Mouse (Mus musculus) hindbrain, embryonic 15.5 days (tissue): ENCODE results near the gene Tmem33. TPM values are rescaled to one million over a fixed set of nuclear protein-coding genes. Genes with fewer than 3 reads are reported as not detected.
A peak's percentile ranks its signal among the peaks of the same experiment; 100 is the strongest.

Experiments
- ATAC-seq: fragments of 200-750 bp; cut with Nextera tagmentation; 2 replicates; pipeline ENCODE4 v1.8.0; 2017; ENCODE audit warnings: low read depth, moderate number of reproducible peaks, moderate TSS enrichment; ENCODE audit not compliant: low FRiP score
- H3K27ac ChIP-seq: fragments of 300-500 bp; sonication (generic); replicated peaks from 2 replicates; pipeline ENCODE4 v1.5.1; 2015; ENCODE audit warnings: mild to moderate bottlenecking, inconsistent platforms
- H3K27me3 ChIP-seq: fragments of 300-500 bp; sonication (generic); 2 replicates; pipeline ENCODE4 v1.6.1; 2015; ENCODE audit warnings: control low read depth, inconsistent platforms
- H3K36me3 ChIP-seq: fragments of 300-500 bp; sonication (generic); 2 replicates; pipeline ENCODE4 v1.6.1; 2015; ENCODE audit warnings: control low read depth, inconsistent platforms
- H3K4me1 ChIP-seq: fragments of 300-500 bp; sonication (generic); replicated peaks from 2 replicates; pipeline ENCODE4 v1.6.1; 2015; ENCODE audit warnings: control low read depth, inconsistent platforms
- H3K4me2 ChIP-seq: fragments of 300-500 bp; sonication (generic); 2 replicates; pipeline ENCODE4 v1.6.1; 2015; ENCODE audit warnings: moderate library complexity, mild to moderate bottlenecking, inconsistent platforms
- H3K4me3 ChIP-seq: fragments of 300-500 bp; sonication (generic); 2 replicates; pipeline ENCODE4 v1.5.1; 2015; ENCODE audit warnings: mild to moderate bottlenecking, inconsistent platforms
- H3K9ac ChIP-seq: fragments of 300-500 bp; sonication (generic); 2 replicates; pipeline ENCODE4 v1.6.1; 2015; ENCODE audit warnings: inconsistent platforms
- H3K9me3 ChIP-seq: fragments of 300-500 bp; sonication (generic); 2 replicates; pipeline ENCODE4 v1.6.1; 2016; ENCODE audit warnings: control low read depth, inconsistent platforms
- WGBS: fragments of 180-500 bp; shearing (Covaris S2); methylation state at CpG from one replicate; pipeline ENCODE4 v1.1.7; 2015; 5-methylcytosine and 5-hydroxymethylcytosine counted together
- polyA plus RNA-seq: library from polyadenylated mRNA; unstranded; fragments of >200 nt; fragmentation: Nextera tagmentation; extraction: Ambion mirVana; gene quantifications from 2 replicates; pipeline ENCODE4 v1.2.1, GENCODE M21; 2015

Gene Tmem33
- polyA plus RNA-seq, 1 experiment from 2014 or later: 77.6 TPM

DNA sequence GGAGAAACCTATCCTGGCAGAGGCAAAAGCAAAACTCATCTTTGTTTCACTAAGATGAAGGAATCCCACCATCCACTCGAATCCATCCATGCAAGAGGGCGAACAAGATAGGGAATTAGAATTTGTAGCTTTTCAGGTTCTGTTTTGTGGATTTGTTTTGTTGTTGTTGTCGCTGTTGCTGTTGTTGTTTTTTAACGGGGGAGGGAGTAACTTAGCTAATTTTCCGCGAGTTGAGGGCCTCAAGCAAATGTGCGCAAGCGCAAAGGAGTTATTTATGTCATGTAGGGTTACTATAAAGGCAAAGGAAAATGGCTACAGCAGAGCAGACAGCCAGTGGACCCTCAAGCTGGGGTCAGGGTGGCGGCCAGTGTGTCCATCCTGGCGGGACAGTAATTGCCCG is 33.1 kb upstream of the Tmem33 start:
- Histone ChIP-seq H3K27ac (peak overlapping the region; percentile 6; the same call in 1 of the 2 replicates), H3K27me3 (peaks cover 92% of the 10 kb centered on the region), H3K9ac (no peak overlapping the region), H3K4me3 (no peak overlapping the region), H3K36me3 (no peaks in the 10 kb centered on the region), H3K9me3 (no peaks in the 10 kb centered on the region), H3K4me1 (peaks cover 25% of the 10 kb centered on the region), H3K4me2 (no peak overlapping the region; the same call in 1 of the 2 replicates)
- no peak for ATAC-seq
- WGBS: 10% methylated on average over 11 of the region's 11 CpGs

DNA sequence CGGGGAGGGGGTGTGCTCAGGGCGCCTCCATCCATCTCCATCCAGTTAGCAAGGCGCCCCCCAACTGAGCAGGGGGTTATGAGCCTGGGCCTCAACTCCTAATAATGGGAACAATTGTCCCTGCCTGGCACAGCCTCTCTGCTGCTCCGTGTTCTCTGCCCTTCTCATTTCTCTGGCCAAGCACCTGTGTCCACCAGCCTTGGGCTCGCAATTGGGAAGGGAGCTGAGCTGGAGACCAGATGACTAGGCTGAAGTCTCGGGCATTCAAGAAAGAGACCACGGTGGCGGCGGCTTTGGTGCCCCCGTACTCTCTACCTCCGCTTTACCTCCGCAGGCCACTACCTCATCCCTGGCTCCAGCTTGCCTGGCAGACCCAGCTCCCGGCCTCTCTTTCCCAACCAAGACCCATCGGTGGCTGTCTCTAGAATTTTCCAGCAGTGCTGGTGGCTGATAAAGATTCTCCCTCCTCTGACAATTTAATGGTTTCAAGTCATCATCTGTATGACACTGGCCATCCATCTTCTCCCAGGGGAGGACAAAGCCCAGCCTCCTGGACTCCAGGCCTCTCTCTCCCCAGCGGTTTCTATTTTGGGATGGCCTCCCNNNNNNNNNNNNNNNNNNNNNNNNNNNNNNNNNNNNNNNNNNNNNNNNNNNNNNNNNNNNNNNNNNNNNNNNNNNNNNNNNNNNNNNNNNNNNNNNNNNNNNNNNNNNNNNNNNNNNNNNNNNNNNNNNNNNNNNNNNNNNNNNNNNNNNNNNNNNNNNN is 32.5 kb upstream of the Tmem33 start:
- no peak overlapping the region; the same call in 1 of the 2 replicates for H3K4me2 ChIP-seq
- no peak overlapping the region for H3K9ac ChIP-seq
- no peaks in the 10 kb centered on the region for H3K9me3 ChIP-seq
- H3K27ac ChIP-seq: peak overlapping the region; percentile 6; the same call in 1 of the 2 replicates
- ATAC-seq: no peak
- H3K27me3 ChIP-seq: peaks cover 93% of the 10 kb centered on the region
- H3K36me3 ChIP-seq: no peaks in the 10 kb centered on the region
- peaks cover 19% of the 10 kb centered on the region for H3K4me1 ChIP-seq
- no peak overlapping the region for H3K4me3 ChIP-seq
- under 1% methylated on average over 15 of the region's 15 CpGs for WGBS

DNA sequence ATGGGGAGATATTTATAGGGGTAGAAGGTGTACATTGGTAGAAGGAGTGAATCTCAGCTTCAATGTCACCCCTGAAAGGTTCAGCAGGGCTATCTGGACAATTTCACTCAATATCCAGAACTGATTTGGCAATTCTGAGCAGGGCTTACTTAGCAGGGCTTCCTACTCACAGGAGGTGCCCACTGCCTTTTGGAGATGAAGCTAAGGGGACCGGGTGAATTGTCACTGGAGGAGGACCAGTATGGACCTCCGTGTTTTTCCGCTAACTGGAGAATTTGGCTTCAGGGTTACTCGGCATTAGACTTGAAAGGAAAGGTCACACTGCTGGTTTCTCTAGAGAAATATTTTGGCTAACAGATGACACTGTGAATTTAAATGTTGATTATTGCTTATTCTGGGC is 25.7 kb upstream of the Tmem33 start:
- no peak overlapping the region for H3K4me2 ChIP-seq
- no peak overlapping the region for H3K9ac ChIP-seq
- no peak for ATAC-seq
- peaks cover 11% of the 10 kb centered on the region for H3K4me1 ChIP-seq
- WGBS: 24% methylated on average over 4 of the region's 4 CpGs
- no peak overlapping the region for H3K4me3 ChIP-seq
- no peaks in the 10 kb centered on the region for H3K9me3 ChIP-seq
- H3K36me3 ChIP-seq: no peaks in the 10 kb centered on the region
- peaks cover 62% of the 10 kb centered on the region for H3K27me3 ChIP-seq
- H3K27ac ChIP-seq: no peak overlapping the region

DNA sequence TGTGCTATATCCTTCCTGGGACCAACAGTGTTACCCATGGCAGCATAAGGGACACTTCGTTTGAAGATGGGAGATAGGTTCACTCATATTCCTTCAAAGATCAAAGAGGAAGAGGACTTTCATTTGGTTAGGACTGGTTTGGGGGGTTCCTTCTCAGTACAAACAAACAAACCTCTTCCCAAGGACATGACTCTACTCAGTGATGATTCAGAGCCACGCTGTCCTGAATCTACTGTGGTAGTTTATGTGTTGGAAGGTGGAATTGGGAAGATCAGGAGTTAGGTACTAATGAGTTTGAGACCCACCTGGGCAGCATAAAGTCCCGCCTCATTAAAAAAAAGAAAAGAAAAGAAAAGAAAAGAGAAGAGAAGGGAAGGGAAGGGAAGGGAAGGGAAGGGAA is 24.9 kb upstream of the Tmem33 start:
- Histone ChIP-seq H3K27me3 (peaks cover 56% of the 10 kb centered on the region), H3K4me3 (no peak overlapping the region), H3K9ac (no peak overlapping the region), H3K4me2 (no peak overlapping the region), H3K9me3 (no peaks in the 10 kb centered on the region), H3K27ac (no peak overlapping the region), H3K36me3 (no peaks in the 10 kb centered on the region), H3K4me1 (peaks cover 6% of the 10 kb centered on the region)
- no peak for ATAC-seq
- WGBS: 73% methylated on average over 3 of the region's 3 CpGs

DNA sequence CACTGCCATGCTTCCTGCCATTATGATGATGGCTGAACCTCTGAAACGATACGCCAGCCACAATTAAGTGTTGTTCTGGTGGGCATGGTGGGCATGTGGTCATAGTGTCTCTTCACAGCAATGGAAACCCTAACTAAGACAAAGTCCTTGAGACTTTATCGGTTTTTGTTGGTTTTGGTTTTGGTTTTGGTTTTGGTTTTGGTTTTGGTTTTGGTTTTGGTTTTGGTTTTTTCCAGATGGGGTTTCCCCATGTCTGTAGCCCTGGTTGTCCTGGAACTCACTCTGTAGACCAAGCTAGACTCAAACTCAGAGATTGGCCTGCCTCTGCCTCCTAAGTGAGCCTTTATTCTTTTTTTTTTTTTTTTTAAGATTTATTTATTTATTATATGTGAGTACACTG is 23.8 kb upstream of the Tmem33 start:
- H3K27ac ChIP-seq: no peak overlapping the region
- H3K4me2 ChIP-seq: no peak overlapping the region
- H3K27me3 ChIP-seq: peaks cover 45% of the 10 kb centered on the region
- 91% methylated on average over 3 of the region's 3 CpGs for WGBS
- ATAC-seq: no peak
- H3K4me3 ChIP-seq: no peak overlapping the region
- H3K9me3 ChIP-seq: no peaks in the 10 kb centered on the region
- H3K36me3 ChIP-seq: no peaks in the 10 kb centered on the region
- no peaks in the 10 kb centered on the region for H3K4me1 ChIP-seq
- no peak overlapping the region for H3K9ac ChIP-seq

DNA sequence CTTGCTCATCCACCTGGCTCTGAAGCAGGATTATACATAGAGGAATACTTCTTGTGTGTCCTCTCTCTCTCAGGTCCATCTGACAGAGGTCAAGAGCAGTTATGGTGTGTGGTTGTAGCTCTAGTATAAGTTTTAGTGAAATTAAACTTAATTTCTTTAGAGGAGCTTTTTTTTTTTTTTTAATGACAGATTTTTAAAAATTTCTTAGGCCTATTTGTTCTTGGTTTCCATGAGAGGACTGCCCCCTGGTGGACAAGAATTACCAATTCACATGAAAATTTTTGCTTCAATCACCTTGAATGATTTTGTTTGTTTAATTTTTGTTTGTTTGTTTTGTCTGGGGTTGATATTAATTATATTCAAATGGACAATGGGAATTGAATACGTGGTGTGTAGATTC is 22.1 kb upstream of the Tmem33 start:
- 0% methylated on average over 1 of the region's 1 CpGs for WGBS
- Histone ChIP-seq H3K27me3 (peaks cover 29% of the 10 kb centered on the region), H3K4me3 (no peak overlapping the region), H3K9me3 (no peaks in the 10 kb centered on the region), H3K4me2 (no peak overlapping the region), H3K27ac (no peak overlapping the region), H3K4me1 (no peaks in the 10 kb centered on the region), H3K36me3 (no peaks in the 10 kb centered on the region), H3K9ac (no peak overlapping the region)
- no peak for ATAC-seq

DNA sequence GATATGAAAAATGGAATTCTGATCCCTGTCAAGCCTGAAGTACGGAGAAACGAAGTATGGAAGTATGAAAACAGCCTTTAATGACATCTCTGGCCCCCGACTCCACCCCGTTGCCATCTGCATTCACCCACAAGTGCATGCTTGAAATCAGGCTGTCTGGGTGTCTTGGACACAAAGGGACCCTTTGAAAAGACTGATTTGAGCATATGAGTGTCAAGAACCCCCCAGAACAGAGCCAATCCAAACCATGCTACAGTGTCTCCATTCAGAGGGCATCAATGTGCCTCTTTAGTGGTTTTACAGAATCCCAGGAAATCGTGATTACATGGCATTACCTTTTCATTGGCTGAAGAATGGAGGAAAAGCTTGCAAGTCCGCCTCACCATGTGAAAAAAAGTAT is 18.7 kb upstream of the Tmem33 start:
- Histone ChIP-seq H3K9ac (no peak overlapping the region), H3K27ac (no peak overlapping the region), H3K4me3 (no peak overlapping the region), H3K36me3 (no peaks in the 10 kb centered on the region), H3K9me3 (no peaks in the 10 kb centered on the region), H3K27me3 (no peaks in the 10 kb centered on the region), H3K4me2 (no peak overlapping the region), H3K4me1 (no peaks in the 10 kb centered on the region)
- 54% methylated on average over 6 of the region's 6 CpGs for WGBS
- no peak for ATAC-seq

DNA sequence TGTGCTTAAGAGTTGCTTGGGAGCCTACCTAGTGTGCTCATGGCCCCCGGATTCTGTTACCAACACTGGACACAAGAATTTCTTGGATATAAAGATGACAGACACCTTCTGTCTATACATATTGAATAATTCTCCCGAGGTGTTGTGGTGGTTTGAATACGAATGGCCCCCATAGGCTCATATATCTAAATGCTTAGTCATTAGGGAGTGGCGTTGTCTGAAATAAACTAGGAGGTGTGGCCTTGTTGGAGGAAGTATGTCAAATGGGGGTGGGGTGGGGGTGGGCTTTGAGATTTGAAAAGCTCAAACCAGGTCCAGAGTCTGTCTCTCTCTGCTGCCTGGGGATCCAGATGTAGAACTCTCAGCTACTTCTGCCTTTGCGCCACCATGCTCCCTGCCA is 17.1 kb upstream of the Tmem33 start:
- ATAC-seq: no peak
- no peak overlapping the region for H3K27ac ChIP-seq
- 94% methylated on average over 5 of the region's 5 CpGs for WGBS
- H3K9ac ChIP-seq: no peak overlapping the region
- H3K4me2 ChIP-seq: no peak overlapping the region
- H3K4me3 ChIP-seq: no peak overlapping the region
- no peaks in the 10 kb centered on the region for H3K4me1 ChIP-seq
- no peaks in the 10 kb centered on the region for H3K9me3 ChIP-seq
- no peaks in the 10 kb centered on the region for H3K36me3 ChIP-seq
- no peaks in the 10 kb centered on the region for H3K27me3 ChIP-seq

DNA sequence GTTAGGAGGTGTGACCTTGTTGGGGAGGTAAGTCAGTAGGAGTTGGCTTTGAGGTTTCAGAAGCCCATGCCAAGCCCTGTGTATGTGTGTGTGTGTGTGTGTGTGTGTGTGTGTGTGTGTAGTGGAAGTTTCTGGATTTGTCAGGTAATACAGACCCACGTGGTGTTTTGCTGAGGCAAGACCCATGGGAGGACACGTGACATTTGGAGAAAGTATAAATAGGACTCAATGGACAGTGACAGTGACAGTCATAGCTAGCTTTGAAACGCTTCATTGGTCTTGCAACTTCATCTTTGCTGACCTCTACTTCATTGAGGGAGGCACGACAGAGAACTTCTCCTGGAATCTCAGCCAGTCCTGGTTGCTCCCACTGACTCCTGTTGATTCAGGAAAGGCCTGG is 8.1 kb upstream of the Tmem33 start:
- no peaks in the 10 kb centered on the region for H3K36me3 ChIP-seq
- ATAC-seq: no peak
- H3K27me3 ChIP-seq: no peaks in the 10 kb centered on the region
- no peak overlapping the region for H3K4me2 ChIP-seq
- no peak overlapping the region for H3K27ac ChIP-seq
- H3K9ac ChIP-seq: no peak overlapping the region
- WGBS: 82% methylated on average over 4 of the region's 4 CpGs
- H3K9me3 ChIP-seq: no peaks in the 10 kb centered on the region
- no peaks in the 10 kb centered on the region for H3K4me1 ChIP-seq
- no peak overlapping the region for H3K4me3 ChIP-seq

DNA sequence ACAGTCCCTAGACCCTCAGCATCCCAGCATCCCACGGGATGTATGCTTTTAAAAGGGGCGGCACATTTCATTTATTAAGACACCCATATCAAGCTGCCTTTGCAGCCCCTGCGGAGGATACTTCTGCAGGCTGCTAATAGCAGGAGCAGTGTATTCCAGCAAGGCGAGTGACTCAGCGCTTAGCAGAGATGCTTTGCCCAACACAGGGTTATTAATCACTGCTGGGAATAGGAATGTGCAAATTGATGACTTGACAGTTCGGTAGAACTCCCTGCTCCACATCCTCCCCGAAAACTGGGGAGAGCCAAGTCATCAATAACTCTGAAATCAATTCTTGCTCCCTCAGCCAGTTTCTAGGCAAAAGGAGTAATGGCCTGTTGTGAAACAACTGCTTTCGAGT is 4.7 kb upstream of the Tmem33 start:
- Histone ChIP-seq H3K27me3 (no peaks in the 10 kb centered on the region), H3K9me3 (no peaks in the 10 kb centered on the region), H3K4me3 (no peak overlapping the region), H3K36me3 (no peaks in the 10 kb centered on the region), H3K4me1 (peaks cover 6% of the 10 kb centered on the region), H3K4me2 (no peak overlapping the region), H3K27ac (no peak overlapping the region), H3K9ac (no peak overlapping the region)
- ATAC-seq: no peak
- 68% methylated on average over 8 of the region's 8 CpGs for WGBS

DNA sequence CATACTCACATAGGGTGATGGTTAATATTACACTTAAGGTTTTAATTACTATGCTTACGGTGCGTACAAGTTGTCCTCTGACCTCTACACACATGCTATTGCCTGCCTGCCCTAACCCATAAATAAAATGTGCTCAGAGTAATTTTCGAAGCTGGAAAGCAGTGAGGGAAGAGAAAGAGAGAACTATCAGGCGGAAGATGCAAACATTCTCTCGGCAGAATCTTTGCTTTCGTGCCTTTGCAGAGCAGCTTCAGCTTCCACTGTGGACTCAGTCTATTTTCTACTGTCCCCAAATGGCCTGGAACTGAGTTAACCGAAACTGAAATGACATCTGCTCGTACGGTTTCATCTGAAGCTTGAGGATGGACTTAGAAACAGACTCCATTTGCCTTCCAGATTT is 1.9 kb upstream of the Tmem33 start:
- H3K27ac ChIP-seq: no peak overlapping the region
- H3K4me3 ChIP-seq: no peak overlapping the region
- peaks cover under 1% of the 10 kb centered on the region; the same call in 1 of the 2 replicates for H3K36me3 ChIP-seq
- no peak overlapping the region for H3K9ac ChIP-seq
- H3K9me3 ChIP-seq: no peaks in the 10 kb centered on the region
- H3K27me3 ChIP-seq: no peaks in the 10 kb centered on the region
- H3K4me1 ChIP-seq: peaks cover 21% of the 10 kb centered on the region
- no peak overlapping the region for H3K4me2 ChIP-seq
- no peak for ATAC-seq
- 89% methylated on average over 9 of the region's 9 CpGs for WGBS

DNA sequence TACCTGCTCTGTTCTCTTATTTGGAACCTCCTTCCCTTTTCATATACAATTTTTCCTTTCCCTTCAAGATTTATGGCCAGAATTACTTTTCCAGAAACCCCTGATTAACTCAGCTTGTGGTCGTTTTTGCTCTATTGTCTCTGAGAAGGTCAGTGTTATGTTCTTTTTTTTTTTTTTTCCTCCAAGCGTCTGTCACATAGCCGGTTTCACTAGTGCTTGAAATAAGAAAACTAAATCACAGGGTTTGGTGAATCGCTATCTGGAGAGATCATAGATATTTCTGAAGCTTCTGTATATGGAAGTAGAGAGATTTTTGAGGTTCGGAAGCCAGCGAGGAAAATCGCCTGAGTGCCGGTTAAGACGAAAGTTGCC is 220 bp upstream of the Tmem33 start:
- ATAC-seq: no peak
- peak overlapping the region; percentile 100 for H3K4me3 ChIP-seq
- peaks cover 21% of the 10 kb centered on the region for H3K4me1 ChIP-seq
- 0% methylated on average over 9 of the region's 9 CpGs for WGBS
- peak overlapping the region; percentile 95 for H3K27ac ChIP-seq
- no peaks in the 10 kb centered on the region for H3K27me3 ChIP-seq
- peaks cover 16% of the 10 kb centered on the region for H3K36me3 ChIP-seq
- H3K4me2 ChIP-seq: peak overlapping the region; percentile 87
- peak overlapping the region; percentile 94 for H3K9ac ChIP-seq
- H3K9me3 ChIP-seq: no peaks in the 10 kb centered on the region

DNA sequence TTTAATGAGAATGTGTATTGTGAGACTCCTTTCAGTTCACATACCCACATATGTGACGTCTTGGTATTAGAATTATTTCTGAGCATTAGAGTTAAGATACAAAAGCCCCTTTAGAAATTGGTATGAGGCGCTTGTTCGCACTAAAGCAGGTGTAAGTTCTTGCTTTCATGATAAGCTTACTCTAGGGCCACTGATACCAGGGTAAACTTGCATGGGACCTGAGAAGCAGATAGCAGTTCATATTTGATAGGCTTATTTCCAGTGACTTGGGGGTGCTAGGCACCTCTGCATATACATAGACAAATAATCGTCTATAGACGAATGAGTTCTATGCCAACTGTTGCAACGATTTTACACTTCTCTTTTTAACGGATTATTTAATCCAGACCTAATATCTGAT is 2.6 kb downstream of the Tmem33 start:
- Histone ChIP-seq H3K9me3 (no peaks in the 10 kb centered on the region), H3K27ac (no peak overlapping the region), H3K4me1 (peaks cover 21% of the 10 kb centered on the region), H3K4me3 (no peak overlapping the region), H3K4me2 (no peak overlapping the region), H3K36me3 (peaks cover 39% of the 10 kb centered on the region), H3K27me3 (no peaks in the 10 kb centered on the region), H3K9ac (no peak overlapping the region)
- 95% methylated on average over 7 of the region's 7 CpGs for WGBS
- no peak for ATAC-seq
